Mouse (Mus musculus): ENCODE measurements around the gene Gm14137.

- TF ChIP-seq CTCF (IDR thresholded peaks at IDR 0.05): no peak
- peak; percentile 50; the same call in 1 of the 2 replicates for TF ChIP-seq EP300 (IDR thresholded peaks at IDR 0.05)
Observed at GRCm38 (mm10) chr2:119161247-119161646, 13.1 kb upstream of the Gm14137 start.

Measured in lung, postnatal 0 days (tissue).